Mouse (Mus musculus) MEL (cell line): ENCODE data around the gene Itsn1.

Experiments
- MAFK ChIP-seq: IDR thresholded peaks from 2 replicates; pipeline ENCODE4 v1.6.1; 2011; ENCODE audit warnings: low read depth, mild to moderate bottlenecking, low read length, improper control_type of control experiment, borderline replicate concordance
- MYC ChIP-seq: IDR thresholded peaks from 2 replicates; pipeline ENCODE4 v1.6.1; 2011; ENCODE audit warnings: low read depth, mild to moderate bottlenecking, low read length, improper control_type of control experiment, moderate library complexity
- POLR2AphosphoS2 ChIP-seq: IDR thresholded peaks from 2 replicates; pipeline ENCODE4 v1.6.1; 2011; ENCODE audit warnings: low read length, improper control_type of control experiment
- TCF12 ChIP-seq: IDR thresholded peaks from 2 replicates; pipeline ENCODE4 v1.6.1; 2014; ENCODE audit warnings: low read depth, mild to moderate bottlenecking, inconsistent platforms, low read length, improper control_type of control experiment, moderate library complexity
- USF1 ChIP-seq: IDR thresholded peaks from 2 replicates; pipeline ENCODE4 v1.6.1; 2014; ENCODE audit warnings: low read depth, mild to moderate bottlenecking, inconsistent platforms, low read length, improper control_type of control experiment, moderate library complexity

DNA sequence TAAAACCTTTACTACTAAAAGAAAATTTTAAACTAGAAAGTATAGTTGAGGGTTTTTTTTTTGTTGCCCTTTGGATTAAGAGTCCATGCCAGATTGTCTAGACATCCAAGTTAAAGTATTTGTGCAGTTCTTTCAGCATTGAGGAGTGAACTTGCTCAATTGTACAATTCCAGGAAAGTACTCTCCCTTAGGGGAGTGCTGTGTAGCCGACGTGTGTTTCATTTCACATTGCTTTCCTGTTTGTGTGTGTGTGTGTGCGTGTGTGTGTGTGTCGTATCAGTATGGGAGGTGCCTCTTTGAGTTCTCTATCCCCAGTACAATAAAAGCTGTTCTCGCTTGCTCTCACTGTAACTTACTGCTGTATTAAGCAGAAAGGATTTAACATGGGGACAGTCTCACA is 100.0 kb downstream of the Itsn1 start:
- TF ChIP-seq POLR2AphosphoS2 (no peak), MYC (no peak), TCF12 (no peak), MAFK (no peak), USF1 (no peak)
